Mouse (Mus musculus) MEL-GATA-1-ER (cell line): ENCODE data around the gene Fam214b.

ENCODE experiments used
- DNase-seq: peaks from one replicate; pipeline ENCODE4 v3.0.0-alpha.2; 2012; ENCODE audit warnings: low read depth; ENCODE audit errors: extremely low read depth

The Fam214b gene

DNA sequence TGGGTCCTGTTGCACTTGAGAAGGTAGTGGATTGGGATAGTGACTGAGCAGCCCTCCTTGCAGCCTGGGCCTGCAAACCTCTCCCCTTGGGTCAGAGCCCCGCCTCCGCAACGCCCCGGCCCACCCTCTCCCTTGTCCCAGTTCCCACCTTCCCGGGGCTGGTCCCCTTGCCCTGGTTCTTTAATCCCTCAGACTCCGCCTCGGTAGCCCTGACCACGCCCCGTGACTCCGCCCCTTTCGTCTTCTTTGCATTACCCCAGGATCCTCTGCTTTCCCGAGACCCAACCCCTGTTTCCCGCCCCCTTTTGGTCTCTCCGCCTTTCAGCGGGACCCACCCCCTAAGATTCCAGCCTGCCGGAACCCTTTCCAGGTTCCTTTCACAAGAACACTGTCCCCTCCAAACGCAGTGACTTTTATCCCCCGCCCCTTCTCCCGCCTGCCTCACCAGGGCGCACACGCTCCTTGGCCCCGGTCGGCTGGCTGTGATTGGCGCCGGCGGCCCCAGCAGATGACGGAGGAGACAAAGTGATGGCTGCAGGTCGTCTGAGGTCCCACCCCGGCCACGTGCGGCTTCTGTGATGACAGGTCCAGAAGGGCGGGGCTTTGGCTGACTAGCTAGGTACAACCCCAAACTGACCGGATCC lies at the start of gene Fam214b:
Gene Fam214b, minus strand, starts transcription at position 562 of the 644 bp plus-strand sequence.
- DNase-seq: peak; percentile 88

- DNase-seq: no peak
These were observed 45.2 kb upstream of the Fam214b start for GRCm38 (mm10) chr4:43091183-43091582.

DNA sequence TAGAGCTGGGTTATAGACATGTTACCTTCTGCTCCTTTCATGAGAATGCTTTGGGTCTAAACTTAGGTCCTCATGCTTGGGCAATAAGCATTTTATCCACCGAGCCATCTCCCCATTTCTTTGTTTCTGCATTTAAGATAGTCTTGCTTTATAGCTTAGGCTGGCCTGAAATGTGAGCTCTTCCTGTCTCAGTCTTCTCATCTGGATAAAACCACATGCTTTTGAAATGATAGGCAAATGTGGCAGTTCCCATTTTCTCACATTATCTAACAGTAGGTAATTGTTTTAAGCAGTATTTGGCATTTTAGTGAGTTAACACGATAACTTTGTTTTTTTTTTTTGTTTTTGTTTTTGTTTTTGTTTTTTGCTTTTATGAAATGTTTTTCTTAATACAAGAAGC lies 43.9 kb upstream of the Fam214b start:
- DNase-seq: no peak

DNA sequence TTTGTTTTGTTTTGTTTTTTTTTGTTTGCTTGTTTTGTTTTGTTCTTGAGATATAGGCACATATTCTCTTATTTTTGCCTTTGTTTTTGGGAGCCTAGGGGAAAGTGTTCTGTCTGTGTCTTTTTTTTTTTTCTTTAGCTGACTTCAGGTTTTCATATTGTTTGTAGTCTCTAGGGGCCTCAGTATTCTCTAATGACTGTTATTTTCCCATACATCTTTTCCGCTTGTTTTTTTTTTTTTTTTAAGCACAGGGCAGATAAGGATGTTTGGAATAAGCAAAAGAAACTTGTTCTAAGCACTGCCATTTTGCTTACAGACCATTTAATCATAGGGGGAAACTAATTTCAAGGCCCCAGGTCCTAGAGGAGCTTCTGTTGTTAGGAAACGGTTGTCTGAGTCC lies 36.4 kb upstream of the Fam214b start:
- no peak for DNase-seq

DNA sequence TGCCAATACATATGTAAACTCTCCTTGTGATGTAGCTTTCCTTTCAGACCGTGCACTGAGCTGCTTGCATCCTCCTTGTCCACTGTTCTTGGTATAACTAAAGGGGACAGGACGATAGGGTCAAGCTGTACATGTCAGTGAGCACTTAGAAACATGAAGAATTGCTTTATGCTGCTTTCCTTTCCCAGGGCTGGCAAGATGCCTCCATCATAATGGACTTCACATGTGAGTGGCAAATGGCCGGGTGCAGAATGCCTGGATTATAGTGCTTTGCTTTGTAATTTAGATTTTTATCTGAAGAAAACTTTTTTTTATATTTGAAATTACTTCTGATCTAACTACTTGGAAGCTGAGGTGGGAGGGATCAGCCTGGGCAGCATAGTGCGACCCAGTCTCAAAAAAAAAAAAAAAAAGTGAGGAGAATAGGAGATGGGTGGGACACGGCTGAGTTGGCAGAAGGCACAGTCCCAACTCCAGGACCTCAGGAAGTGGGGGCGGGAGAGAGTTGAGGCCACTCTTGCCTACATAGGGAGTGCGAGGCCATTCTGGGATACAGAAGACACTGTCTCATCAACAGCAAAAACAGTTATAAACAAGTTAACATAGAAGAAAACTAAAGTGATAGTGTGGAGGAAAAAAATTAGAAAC lies 32.2 kb upstream of the Fam214b start:
- DNase-seq: no peak

GRCm38 (mm10) chr4:43074923-43075322 lies 28.9 kb upstream of the Fam214b start:
- DNase-seq: no peak

- DNase-seq: no peak
These were observed 19.5 kb upstream of the Fam214b start for GRCm38 (mm10) chr4:43065471-43065870.

DNA sequence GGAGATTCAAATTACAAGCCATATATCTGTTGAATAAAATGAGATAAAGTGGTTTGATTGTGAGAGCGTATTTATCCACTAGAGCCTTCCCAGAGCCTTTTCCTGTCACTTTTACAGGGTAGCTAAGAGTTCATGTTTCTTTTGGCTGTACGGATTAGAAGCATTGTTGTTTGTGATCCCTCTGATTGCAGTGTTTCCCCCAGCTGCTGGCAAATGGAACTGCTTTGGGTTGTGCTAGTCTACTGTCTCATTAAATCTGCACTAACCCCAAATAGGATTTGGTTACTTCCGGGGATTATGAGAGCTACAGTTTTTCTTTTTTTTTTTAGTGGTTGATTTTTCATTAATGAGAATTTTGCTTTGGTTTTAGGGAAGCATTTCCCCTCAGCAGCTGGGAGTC lies 14.3 kb upstream of the Fam214b start:
- DNase-seq: no peak

DNA sequence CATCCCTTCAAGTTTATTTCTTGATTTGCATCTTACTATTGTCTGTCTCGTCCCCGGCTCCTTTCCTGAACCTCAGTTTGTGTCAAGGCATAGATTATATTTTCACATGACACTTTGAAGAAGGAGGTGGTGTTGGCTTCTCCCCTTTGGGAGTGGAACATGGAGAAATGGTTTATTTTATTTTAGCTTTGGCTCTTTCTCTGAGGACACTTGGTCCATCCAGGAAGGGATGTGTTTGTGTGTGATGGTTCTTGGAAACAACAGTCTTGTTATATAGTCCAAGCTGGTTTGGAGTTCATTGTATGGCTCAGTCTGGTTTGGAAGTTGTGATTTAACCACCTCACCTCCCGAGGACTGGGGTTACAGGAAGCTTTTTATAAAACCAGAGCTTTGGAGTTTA lies 13.7 kb upstream of the Fam214b start:
- no peak for DNase-seq

GRCm38 (mm10) chr4:43058753-43059654 lies 13.0 kb upstream of the Fam214b start, which contains the start of gene Unc13b:
Unc13b (plus strand) TSS chr4:43058953.
- peak; percentile 86 for DNase-seq

DNA sequence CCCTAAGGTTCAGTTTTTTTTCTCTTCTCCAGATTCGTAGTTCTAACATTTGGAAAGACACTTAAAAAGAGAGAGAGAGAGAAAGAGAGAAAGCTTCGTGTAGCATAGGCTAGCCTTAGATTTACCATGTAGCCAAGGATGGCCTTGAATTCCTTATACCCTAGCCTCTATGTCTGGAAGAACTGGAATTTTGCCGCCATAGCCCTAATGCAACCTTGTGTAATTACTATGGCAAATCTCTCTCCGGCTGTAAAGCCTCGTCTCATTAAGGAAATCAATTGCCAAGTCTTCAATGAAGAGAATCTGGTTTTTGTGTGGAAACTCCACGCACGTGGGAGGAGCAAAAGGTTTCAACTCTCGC lies 12.4 kb upstream of the Fam214b start:
- DNase-seq: no peak

GRCm38 (mm10) chr4:43057654-43058053 lies 11.6 kb upstream of the Fam214b start:
- no peak for DNase-seq

GRCm38 (mm10) chr4:43052627-43053026 lies 6.6 kb upstream of the Fam214b start:
- DNase-seq: no peak

DNA sequence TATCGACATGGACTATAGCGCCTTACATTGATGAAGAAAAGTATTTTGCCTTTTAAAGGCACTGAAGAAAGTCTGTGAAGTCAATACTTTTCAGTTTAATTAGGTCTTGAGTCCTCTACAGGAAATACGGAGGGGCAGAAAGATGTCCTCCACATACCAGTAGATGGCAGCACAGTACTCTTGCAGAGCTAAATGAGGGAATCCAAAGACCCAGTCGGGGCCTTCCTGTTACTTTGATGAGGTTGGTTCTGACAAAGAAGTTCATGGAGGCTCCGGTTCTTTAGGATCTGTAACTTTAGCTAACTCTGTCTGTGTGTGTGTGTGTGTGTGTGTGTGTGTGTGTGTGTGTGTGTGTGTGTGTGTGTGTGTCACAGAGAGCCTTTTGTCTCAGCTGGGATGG lies 1.2 kb upstream of the Fam214b start:
- DNase-seq: peak; percentile 83

- no peak for DNase-seq
These were observed 587 bp upstream of the Fam214b start for GRCm38 (mm10) chr4:43046607-43047006.

- DNase-seq: no peak
These were observed 748 bp downstream of the Fam214b start for GRCm38 (mm10) chr4:43045285-43045658.

GRCm38 (mm10) chr4:43044673-43045072 lies 1.3 kb downstream of the Fam214b start:
- peak; percentile 75 for DNase-seq

DNA sequence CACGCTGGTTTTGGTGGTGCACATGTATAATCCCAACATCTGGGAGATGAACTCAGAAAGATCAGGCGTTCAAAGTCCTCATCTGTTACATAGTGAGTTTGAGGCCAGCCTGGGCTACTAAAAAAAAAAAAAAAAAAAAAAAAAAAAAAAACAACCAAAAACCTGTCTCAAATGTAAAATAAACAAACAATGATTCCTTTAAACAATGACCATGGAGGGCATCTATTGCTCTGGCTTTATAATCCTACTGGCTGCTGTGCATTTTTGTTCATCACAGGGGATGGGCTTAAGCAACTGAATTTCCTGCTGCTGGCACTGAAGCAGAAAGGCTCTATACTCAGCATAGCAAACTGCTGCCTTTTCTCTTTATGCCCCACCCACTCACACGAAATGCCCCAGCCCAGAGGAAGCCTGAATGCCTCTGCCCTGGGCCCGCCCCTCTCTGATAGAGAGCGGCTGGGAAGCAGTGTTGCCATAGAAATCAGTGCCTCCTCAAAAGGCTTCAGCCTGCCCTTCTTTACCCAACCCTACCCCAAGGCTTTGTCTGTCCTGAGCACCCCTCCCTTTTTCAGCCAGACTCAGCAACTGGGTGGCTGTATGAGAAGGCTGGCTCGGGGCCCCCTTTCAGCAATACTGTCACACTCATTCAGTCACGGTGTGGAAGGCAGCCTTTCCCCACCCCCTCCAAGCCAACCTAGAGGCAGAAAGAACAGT lies 2.2 kb downstream of the Fam214b start:
- peak; percentile 78 for DNase-seq

DNA sequence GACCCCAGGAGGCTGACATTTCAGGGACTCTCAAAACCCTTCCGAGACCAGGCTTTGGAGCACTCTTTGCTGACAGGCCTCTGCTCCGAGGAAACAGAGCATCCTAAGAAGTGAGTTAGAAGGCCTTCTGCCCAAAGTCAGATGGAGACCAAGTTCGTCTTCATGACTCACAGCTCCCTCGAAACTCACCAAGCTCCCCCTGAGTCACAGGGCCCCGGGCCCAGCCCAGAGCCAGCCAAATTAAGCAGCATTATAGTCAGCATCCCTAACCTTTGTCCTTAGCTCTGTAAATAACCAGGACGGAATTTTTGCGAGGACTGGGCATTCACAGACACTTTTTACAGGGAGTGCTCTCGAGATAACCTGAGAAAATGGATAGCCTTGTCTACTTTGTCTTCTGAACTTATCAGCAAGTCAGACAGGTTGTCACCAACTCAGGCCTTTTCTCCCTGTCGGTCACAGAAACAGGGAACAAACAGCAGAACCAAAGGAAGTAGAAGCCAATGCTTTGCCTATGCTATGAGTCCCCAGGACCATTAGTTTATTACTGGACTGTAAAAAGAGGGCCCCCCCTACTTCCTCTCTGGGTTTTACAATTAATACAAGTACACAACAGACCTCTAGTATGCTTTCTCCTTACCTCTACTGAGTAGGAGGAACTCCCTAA lies 5.0 kb downstream of the Fam214b start:
- DNase-seq: no peak

DNA sequence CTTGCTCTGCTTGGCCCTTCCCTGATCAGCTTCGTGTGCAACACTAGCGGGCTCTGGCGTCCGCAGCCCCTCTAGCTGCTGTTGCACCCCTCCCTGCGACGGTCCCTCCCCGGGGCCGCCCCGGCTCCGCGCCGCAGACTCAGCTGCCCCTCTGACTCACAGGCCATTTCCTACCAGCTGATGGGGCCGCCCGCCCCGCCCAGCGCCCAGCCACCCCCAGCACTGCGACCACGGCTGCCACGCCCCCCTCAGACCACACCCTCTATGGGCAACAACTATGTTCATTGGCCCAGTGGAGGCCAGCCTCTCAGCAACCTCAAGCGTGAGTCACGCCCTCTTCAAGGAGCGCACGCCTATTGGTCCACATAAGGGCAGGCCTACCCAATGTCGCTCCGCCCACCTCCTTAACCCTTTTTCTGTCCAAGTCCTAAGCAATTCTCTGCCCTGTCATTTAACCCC lies 5.9 kb downstream of the Fam214b start:
- peak; percentile 97 for DNase-seq

- no peak for DNase-seq
These were observed 6.4 kb downstream of the Fam214b start for GRCm38 (mm10) chr4:43039609-43040008.
